Mouse (Mus musculus) forebrain, embryonic 11.5 days (tissue): ENCODE data around the gene Kcnc3. TPM values are rescaled to one million over a fixed set of nuclear protein-coding genes. Genes with fewer than 3 reads are reported as not detected.

Source experiments
- ATAC-seq: fragments of 200-750 bp; cut with Nextera tagmentation; replicated peaks from 2 replicates; pipeline ENCODE4 v1.8.0; 2017; ENCODE audit warnings: moderate TSS enrichment; ENCODE audit not compliant: low FRiP score
- DNase-seq: peaks from one replicate; pipeline ENCODE4 v3.0.0-alpha.2; 2017; ENCODE audit warnings: low spot score
- H3K27ac ChIP-seq: fragments of 300-500 bp; sonication (generic); 2 replicates; pipeline ENCODE4 v1.5.1; 2014; ENCODE audit warnings: low read depth, low read length
- H3K27me3 ChIP-seq: fragments of 300-500 bp; sonication (generic); 2 replicates; pipeline ENCODE4 v1.6.1; 2014; ENCODE audit warnings: mild to moderate bottlenecking, low read length, mixed read lengths; ENCODE audit not compliant: control insufficient read depth, insufficient read depth
- H3K36me3 ChIP-seq: fragments of 300-500 bp; sonication (generic); 2 replicates; pipeline ENCODE4 v1.6.1; 2014; ENCODE audit warnings: mild to moderate bottlenecking, low read length, moderate library complexity, mixed read lengths; ENCODE audit not compliant: control insufficient read depth, insufficient read depth
- H3K4me1 ChIP-seq: fragments of 300-500 bp; sonication (generic); replicated peaks from 2 replicates; pipeline ENCODE4 v1.6.1; 2014; ENCODE audit warnings: low read length, mixed read lengths; ENCODE audit not compliant: control insufficient read depth, insufficient read depth
- H3K4me2 ChIP-seq: fragments of 300-500 bp; sonication (generic); 2 replicates; pipeline ENCODE4 v1.6.1; 2014; ENCODE audit warnings: low read depth, mild to moderate bottlenecking, low read length, moderate library complexity, mixed read lengths; ENCODE audit not compliant: severe bottlenecking
- H3K4me3 ChIP-seq: fragments of 300-500 bp; sonication (generic); 2 replicates; pipeline ENCODE4 v1.5.1; 2014; ENCODE audit warnings: low read depth, low read length
- H3K9ac ChIP-seq: fragments of 300-500 bp; sonication (generic); 2 replicates; pipeline ENCODE4 v1.6.1; 2014; ENCODE audit warnings: low read length
- H3K9me3 ChIP-seq: fragments of 300-500 bp; sonication (generic); 2 replicates; pipeline ENCODE4 v1.6.1; 2016; ENCODE audit warnings: low read length, mixed read lengths; ENCODE audit not compliant: control insufficient read depth
- WGBS: fragments of 180-500 bp; shearing (Covaris S2); extraction: QIAGEN DNeasy Blood & Tissue Kit; methylation state at CpG from one replicate; pipeline ENCODE4 v1.1.7; 2014; 5-methylcytosine and 5-hydroxymethylcytosine counted together
- polyA plus RNA-seq: library from polyadenylated mRNA; unstranded; fragments of >200 nt; fragmentation: Nextera tagmentation; extraction: Ambion mirVana; gene quantifications from 2 replicates; pipeline ENCODE4 v1.2.1, GENCODE M21; 2014

Kcnc3 gene
- polyA plus RNA-seq, 1 experiment from 2014 or later, result 1.8 TPM

DNA sequence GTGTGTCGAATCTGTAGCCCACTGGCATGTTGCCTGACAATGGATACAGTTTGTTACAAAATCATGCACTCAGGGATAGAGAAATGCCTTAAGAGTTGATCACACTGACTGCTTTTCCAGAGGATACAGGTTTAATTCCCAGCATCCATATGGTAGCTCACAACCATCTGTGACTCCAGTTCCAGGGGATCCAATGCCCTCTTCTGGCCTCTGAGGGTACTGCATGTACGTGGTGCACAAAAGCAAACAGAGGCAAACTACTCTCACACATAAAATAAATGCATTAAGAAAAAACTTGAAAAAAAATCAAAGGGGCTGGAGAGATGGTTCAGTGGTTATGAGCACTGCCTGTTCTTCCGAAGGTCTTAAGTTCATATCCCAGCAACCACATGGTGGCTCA is 26.6 kb downstream of the Kcnc3 start:
- no peak for ATAC-seq
- WGBS, result 73% methylated on average over 3 of the region's 3 CpGs

DNA sequence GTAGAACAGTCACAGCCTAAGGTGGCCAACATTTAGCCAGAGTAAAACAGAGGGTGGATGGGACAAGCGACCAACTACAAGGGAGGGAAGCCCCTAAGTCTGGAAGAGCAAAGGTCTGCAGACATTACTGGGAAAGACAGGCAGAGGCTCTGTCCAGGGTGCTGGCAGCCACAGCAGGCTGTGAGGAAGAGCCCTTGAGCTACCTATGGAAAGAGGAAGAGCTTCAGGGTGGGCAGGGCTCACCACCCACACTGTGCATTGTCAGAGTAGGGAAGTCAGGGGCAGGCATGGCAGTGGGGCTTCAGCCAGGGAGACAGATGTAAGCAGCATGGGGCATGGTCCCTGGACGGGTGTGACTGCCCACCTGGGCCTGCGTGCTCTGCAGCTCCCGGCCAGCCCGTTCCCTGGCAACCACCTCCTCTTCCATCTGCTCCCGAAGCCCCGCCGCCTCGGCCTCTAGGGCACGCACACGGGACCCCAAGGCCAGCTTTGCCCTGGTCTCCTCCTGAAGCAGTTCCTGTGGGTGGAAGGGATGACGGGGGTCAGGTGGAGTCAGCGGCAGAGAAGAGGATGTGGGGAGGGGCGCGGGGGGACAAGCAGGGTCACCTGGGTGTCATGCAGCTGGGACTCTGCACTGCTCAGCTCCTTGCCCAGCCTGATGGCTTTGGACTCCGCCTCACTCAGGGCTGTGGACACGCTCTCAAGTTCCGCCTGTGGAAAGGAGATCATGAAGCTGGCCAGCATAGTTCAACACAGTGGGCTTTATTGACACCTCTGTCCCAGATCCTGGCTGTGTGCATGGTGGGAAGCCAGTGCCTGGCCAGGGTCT is 33.5 kb downstream of the Kcnc3 start:
- no peak overlapping the region for H3K4me2 ChIP-seq
- H3K4me1 ChIP-seq, result no peaks in the 10 kb centered on the region
- H3K27me3 ChIP-seq, result no peaks in the 10 kb centered on the region
- H3K27ac ChIP-seq, result no peak overlapping the region
- H3K9ac ChIP-seq, result no peak overlapping the region
- WGBS, result 48% methylated on average over 18 of the region's 18 CpGs
- no peaks in the 10 kb centered on the region for H3K36me3 ChIP-seq
- H3K9me3 ChIP-seq, result no peaks in the 10 kb centered on the region
- ATAC-seq, result no peak
- no peak overlapping the region for H3K4me3 ChIP-seq
- no peak for DNase-seq

More for the DNA sequence above, 26.6 kb downstream of the Kcnc3 start:
- H3K4me1 ChIP-seq, result peaks cover 5% of the 10 kb centered on the region; the same call in 1 of the 2 replicates
- peaks cover 10% of the 10 kb centered on the region for H3K27me3 ChIP-seq
- no peak overlapping the region for H3K27ac ChIP-seq
- no peak overlapping the region for H3K9ac ChIP-seq
- H3K9me3 ChIP-seq, result no peaks in the 10 kb centered on the region
- no peak for DNase-seq
- H3K4me2 ChIP-seq, result no peak overlapping the region
- H3K4me3 ChIP-seq, result no peak overlapping the region
- H3K36me3 ChIP-seq, result no peaks in the 10 kb centered on the region

DNA sequence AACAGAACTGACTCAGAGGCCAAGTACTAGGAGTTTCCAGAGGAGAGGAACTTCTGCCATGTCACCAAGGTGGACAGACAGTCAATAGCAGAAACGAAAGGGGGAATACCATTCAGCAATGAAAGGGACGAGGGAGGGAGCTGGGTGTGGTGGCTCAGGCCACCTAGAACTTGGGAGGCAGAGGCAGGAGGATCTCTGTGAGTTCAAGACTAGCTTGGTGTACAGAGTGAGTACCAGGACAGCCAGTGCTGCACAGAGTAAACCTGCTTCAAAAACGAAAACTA is 34.0 kb downstream of the Kcnc3 start:
- WGBS, result 87% methylated on average over 3 of the region's 3 CpGs
- H3K9ac ChIP-seq, result no peak overlapping the region
- no peaks in the 10 kb centered on the region for H3K4me1 ChIP-seq
- H3K27ac ChIP-seq, result no peak overlapping the region
- no peak for DNase-seq
- no peaks in the 10 kb centered on the region for H3K36me3 ChIP-seq
- H3K4me3 ChIP-seq, result no peak overlapping the region
- H3K9me3 ChIP-seq, result no peaks in the 10 kb centered on the region
- H3K27me3 ChIP-seq, result no peaks in the 10 kb centered on the region
- ATAC-seq, result no peak
- no peak overlapping the region for H3K4me2 ChIP-seq

DNA sequence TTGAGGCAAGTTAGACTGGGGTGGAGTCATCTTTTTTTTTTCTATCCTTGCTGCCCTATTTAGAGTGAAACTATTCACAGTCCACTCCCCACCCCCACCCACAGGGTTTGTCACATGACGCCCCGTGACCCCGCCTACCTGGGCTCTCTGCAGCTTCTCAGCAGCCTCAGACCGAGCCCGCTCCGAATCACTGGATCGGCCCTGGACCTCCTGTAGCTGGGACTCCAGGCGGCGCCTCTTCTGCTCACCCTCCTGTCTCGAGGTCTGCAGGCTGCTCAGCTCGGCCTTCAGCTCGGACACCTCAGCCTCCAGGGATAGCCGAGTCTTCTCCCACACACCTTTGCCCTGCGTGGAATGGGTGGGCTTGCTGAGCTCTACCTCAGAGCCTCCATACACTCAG is 34.4 kb downstream of the Kcnc3 start:
- 68% methylated on average over 14 of the region's 14 CpGs for WGBS

DNA sequence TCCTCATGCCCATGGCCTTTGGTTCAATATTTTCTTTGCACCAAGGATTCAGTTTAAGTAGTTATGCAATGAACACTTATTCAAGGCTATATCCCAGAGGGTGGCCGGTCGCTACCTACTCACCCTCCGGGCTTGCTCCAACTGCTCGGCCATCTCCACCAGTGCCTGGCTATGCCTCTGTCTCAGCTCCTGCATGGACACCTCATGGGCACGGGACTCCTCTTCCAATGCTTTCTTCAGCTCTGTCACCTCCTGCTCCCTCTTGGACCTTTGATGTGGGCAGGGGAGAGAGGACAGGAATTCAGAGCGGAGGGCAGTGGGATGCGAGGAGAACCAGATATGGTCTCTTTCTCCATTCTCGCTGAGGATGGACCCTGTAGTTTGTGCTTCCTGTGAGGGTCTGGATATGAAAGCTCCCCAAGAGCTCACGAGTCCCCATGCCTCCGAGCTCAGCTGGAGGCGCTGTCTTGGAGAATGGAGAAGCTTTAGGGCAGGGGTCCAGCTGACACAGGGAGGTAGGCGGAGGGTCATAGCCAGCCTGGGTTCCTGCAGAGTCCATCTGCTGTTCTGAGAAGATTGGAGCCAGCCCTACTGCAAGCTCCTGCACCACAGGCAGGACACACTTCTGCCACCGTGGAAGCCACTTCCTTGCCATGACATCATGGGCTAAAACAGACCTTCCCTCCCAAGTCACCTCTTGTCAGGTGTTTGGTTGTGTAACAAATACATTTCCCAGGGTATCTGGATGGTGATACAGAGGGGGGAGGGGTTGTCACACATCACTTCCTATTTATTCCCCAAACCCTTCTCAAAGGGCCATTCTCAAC is 35.0 kb downstream of the Kcnc3 start:
- no peak overlapping the region for H3K27ac ChIP-seq
- H3K4me2 ChIP-seq, result no peak overlapping the region
- ATAC-seq, result no peak
- no peak overlapping the region for H3K9ac ChIP-seq
- no peak for DNase-seq
- H3K4me3 ChIP-seq, result no peak overlapping the region
- 86% methylated on average over 13 of the region's 13 CpGs for whole genome bisulfite sequencing
- no peaks in the 10 kb centered on the region for H3K27me3 ChIP-seq
- no peaks in the 10 kb centered on the region for H3K36me3 ChIP-seq
- no peaks in the 10 kb centered on the region for H3K4me1 ChIP-seq
- no peaks in the 10 kb centered on the region for H3K9me3 ChIP-seq

More for the DNA sequence above, 34.4 kb downstream of the Kcnc3 start:
- Histone ChIP-seq H3K4me3 (no peak overlapping the region), H3K9ac (no peak overlapping the region), H3K9me3 (no peaks in the 10 kb centered on the region), H3K27me3 (no peaks in the 10 kb centered on the region), H3K4me1 (no peaks in the 10 kb centered on the region), H3K27ac (no peak overlapping the region), H3K4me2 (no peak overlapping the region), H3K36me3 (no peaks in the 10 kb centered on the region)
- ATAC-seq, result no peak
- no peak for DNase-seq

DNA sequence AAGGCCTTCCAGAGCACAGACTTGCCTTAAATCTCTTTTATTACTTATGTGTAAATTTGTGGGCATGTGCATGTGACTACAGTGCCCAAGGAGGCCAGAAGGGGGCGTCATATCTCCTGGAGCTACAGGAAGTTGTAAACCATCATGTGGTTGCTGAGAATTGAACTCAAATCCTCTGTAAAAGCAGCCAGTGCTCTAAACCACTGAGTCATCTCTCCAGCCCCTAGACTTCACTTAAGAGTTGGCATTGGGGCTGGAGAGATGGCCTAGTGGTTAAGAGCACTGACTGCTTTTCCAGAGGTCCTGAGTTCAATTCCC is 35.6 kb downstream of the Kcnc3 start:
- no peak for ATAC-seq
- no peak overlapping the region for H3K4me3 ChIP-seq

DNA sequence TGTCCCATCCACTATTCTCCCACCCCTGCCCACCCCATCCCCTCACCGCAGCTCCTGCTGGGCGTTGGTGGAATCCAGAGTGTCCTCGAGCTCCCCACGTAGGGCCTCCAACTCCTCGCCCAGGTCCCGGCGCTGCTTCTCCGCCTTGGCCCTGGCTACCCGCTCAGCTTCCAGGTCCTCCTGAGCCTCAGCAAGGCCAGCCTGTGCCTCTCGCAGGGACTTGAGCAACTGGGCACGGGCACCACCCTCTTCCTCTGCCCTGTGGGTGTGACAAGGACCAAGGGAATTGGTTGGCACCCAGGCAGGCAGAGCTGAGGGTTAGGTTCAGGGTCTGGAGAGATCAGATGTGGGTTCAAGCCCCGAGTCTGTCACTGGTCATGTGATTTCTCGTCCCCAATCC is 36.5 kb downstream of the Kcnc3 start:
- Histone ChIP-seq H3K27ac (no peak overlapping the region), H3K4me3 (no peak overlapping the region), H3K9me3 (no peaks in the 10 kb centered on the region), H3K9ac (no peak overlapping the region), H3K4me2 (no peak overlapping the region), H3K27me3 (no peaks in the 10 kb centered on the region), H3K4me1 (no peaks in the 10 kb centered on the region), H3K36me3 (no peaks in the 10 kb centered on the region)
- 85% methylated on average over 13 of the region's 13 CpGs for WGBS
- DNase-seq, result no peak
- no peak for ATAC-seq

More for the DNA sequence above, 35.6 kb downstream of the Kcnc3 start:
- Histone ChIP-seq H3K36me3 (no peaks in the 10 kb centered on the region), H3K4me1 (no peaks in the 10 kb centered on the region), H3K4me2 (no peak overlapping the region), H3K9me3 (no peaks in the 10 kb centered on the region), H3K27ac (no peak overlapping the region), H3K9ac (no peak overlapping the region), H3K27me3 (no peaks in the 10 kb centered on the region)
- 67% methylated on average over 1 of the region's 1 CpGs for WGBS
- no peak for DNase-seq

DNA sequence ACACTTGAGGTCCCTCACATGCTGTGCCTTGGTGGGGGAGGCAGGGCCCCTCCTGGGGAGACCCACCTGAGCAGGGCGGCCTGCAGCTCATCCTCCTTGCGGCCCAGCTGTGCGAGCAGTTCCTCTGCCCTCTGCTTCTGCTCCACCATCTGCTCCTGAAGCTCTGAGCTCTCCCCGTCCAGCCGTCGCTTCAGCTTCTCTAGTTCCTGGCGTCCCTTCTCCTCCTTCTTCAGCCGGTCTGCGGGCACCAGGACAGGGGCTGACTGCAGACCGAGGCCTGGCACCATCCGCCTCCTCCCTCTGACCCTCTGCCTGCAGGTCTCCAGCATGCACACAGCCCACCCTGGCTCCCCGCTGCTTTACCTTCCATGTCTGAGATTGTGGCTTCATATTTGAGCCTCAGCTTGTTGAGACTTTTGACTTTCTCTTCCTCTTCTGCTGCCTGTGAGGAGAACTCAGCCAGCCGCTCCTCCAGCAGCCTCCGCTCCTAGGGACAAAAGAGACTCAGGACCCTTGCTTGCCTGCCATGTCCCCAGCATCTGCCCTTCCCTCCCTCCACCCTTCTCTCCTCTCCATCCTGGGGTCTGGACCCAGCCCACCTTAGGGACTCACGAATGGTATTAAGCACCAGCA is 38.1 kb downstream of the Kcnc3 start:
- Histone ChIP-seq H3K4me2 (no peak overlapping the region), H3K36me3 (no peaks in the 10 kb centered on the region), H3K4me1 (no peaks in the 10 kb centered on the region), H3K9ac (no peak overlapping the region), H3K27ac (no peak overlapping the region), H3K4me3 (no peak overlapping the region), H3K9me3 (no peaks in the 10 kb centered on the region), H3K27me3 (no peaks in the 10 kb centered on the region)
- no peak for ATAC-seq
- no peak for DNase-seq
- WGBS, result 89% methylated on average over 15 of the region's 15 CpGs
